Mouse (Mus musculus) stomach, postnatal 0 days (tissue): ENCODE measurements around the gene Ppih.

Experiments used
- CTCF ChIP-seq: IDR thresholded peaks from 2 replicates; pipeline ENCODE4 v1.5.1; 2016; ENCODE audit warnings: antibody characterized with exemption, low read depth, mild to moderate bottlenecking, moderate library complexity
- EP300 ChIP-seq: optimal IDR thresholded peaks from 2 replicates; pipeline ENCODE3; 2016; ENCODE audit warnings: antibody characterized with exemption

DNA sequence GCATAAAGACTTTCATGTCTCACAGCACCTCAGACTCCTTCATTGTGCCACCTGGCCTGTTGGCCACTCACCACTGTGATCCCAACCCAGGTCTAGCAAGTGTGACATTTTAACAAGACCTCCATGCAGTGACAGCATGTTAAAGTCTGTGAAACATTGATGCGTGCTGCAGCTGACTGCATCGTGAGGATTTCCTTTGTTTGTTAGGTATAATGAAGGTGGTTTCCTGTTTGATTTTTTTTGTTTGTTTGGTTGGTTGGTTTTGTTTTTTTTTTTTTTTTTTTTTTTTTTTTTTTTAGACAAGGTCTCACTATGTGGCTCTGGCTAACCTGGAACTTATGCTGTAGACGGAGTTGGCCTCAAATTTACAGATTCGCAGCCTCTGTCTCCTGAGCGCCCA lies 57.9 kb downstream of the Ppih start:
- TF ChIP-seq CTCF (no peak), EP300 (no peak)
